Mouse (Mus musculus) right cerebral cortex, adult 18-20 months (tissue): ENCODE measurements around the gene Slc29a1.

ENCODE experiments used
- DNase-seq: peaks from one replicate; pipeline ENCODE4 v3.0.0; 2022; ENCODE audit warnings: mixed read lengths

Slc29a1 gene

DNA sequence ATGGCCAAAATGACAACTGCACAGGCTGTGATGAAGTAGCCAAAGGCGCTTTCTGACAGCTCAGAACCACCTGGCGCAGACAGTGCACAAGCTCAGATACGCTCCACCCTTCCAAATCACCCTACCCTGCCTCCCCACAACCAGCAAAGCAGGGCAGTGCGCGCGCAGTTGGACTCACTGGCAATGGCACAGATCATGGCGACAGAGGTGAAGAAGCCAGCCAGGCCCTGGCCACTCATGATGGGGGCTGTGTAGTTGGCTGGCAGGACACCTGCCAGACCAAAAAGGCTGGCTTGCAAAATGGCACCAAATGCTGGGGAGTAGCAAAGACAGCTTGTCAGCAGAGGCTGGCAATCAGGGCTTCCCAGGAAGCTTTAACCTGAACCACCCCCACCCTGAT is 10.2 kb downstream of the Slc29a1 start:
- no peak for DNase-seq

DNA sequence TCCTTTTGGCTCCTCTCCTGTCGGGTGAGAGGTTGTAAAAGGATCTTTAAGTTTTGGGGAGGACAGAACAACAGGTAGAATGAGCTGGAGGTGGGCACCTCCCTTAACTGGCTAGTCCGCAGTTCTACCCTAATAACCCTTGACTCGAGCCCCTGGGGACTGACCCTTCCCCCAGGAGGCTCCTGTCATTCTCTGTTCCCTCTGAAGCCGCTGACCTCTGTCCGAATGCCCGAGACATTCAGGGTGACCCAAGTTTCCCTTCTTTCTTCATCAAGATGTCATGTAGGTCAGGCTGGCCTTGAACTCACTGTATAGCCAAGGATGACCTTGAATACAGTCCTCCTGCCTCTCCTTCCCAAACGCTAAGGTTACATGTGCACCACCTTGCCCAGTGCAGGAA is 11.0 kb downstream of the Slc29a1 start:
- DNase-seq: no peak

DNA sequence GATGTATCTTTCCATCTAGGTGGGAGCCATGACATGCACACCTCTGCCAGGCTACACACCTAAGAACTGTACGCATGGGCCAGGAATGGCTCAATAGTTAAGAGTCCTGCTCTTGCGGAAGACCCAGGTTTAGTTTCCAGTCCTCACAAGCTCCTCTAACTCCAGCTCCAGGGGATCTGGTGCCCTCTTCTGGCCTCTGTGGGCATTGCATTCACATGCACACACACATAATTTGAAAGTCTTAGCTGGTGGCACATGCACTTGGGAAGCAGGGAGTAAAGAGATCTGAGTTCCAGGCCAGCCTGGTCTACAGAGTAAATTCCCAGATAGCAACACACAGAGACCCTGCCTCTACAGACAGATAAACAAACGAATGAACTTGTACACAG is 13.0 kb downstream of the Slc29a1 start:
- no peak for DNase-seq

DNA sequence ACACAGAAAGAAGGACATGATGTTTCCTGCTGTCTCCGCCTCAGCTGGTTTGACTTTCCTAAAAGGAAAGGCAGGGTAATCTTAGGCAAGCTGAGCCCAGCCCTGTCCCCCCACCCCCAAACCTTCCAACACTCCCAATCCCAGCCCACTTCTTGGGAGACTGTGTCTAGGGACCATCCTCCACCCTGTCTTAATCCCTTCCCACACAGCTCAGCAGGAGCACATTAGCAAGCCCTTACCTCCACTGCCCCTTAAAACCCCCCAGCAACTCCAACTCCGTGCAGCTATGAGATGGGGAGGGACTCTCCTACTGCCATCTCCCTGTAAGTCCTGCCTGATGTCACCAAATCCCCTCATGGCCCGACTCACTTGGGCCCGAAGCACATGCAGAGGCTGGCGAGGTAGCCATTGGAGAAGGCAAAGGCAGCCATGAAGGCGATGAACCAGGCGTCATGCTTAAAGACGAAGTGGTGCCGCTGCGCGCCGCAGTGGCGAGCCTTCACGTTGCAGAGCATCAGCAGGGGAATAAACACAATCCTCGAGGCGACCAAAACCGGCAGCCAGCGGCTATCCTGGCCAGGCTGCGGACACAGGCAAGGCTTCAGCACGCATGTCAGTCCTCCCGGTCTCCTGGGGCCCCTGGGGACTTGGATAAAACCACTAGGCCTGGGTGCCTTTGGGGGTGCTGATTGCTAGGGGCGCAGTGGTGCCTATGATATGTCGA is 13.5 kb downstream of the Slc29a1 start:
- DNase-seq: no peak

DNA sequence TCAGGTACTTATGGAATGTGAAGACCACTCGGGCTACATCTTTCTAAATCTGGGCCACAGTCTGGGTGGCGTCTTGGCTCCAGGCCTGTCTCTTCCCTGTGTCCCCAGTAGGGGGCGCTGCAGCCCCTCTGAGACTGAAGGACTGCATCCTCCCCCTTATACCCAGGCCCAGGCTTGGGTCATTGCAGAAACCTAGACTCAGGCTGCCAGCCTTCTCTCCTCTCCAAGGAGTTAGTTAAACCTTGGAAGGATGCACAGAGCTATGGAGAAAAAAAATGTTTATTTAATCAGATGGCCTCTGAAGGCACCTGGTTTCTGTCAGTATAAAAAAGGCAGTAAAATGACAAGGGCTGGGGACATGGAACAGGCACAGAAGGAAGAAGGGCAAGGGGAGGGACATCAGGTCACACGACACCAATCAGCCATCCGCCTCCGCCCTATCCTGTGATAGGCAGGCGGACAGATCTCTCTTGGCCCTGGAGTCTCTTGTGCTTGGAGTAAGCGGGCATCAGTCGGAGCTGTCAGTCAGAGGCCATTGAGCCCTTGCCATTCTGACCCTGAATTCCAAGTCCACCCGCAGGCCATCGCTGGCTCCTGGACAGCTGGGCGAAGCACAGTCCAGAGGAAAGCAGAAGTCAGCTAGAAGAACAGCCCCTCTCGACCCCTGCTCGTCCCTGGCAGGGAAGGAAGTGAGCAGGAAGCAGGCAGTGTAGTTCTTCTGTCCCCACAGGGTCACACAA is 14.3 kb downstream of the Slc29a1 start:
- DNase-seq: peak; percentile 69

DNA sequence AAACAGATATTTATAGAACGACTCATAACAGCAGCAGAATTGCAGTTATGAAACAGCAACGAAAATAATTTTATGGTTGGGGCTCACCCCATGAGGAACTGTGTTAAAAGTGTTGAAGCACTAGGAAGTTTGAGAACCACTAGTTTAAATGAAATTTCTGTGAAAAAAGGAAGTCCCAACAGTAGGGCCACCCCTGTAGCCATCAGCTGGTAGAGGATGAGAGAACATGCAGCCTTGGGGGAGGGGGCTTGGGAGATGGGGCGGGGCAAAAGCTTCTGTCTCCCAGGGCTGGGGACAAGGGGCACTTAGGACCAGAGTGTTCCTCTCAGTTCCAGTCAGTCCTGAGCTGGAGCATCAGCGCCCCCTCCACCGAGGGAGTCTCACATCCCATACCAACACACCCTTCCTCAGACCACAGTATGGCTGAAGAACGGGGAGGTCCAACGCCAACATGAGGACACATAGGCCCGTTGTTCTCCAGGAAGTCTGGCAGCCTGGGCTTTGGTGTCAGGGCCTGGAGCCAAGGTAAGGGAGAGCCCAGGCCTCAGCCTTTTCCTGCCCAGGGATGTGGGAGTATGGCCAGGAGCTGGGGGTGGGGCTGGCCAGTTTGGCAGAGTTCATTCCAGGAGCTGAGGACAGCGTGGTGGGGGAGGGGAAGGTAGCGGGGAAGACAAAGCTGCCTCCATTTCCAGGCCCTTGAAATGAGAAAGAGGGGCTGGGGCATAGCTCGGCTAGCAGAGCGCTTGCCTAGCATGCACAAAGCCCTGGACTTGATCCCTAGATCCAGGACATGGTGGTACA is 15.1 kb downstream of the Slc29a1 start:
- peak; percentile 70 for DNase-seq

DNA sequence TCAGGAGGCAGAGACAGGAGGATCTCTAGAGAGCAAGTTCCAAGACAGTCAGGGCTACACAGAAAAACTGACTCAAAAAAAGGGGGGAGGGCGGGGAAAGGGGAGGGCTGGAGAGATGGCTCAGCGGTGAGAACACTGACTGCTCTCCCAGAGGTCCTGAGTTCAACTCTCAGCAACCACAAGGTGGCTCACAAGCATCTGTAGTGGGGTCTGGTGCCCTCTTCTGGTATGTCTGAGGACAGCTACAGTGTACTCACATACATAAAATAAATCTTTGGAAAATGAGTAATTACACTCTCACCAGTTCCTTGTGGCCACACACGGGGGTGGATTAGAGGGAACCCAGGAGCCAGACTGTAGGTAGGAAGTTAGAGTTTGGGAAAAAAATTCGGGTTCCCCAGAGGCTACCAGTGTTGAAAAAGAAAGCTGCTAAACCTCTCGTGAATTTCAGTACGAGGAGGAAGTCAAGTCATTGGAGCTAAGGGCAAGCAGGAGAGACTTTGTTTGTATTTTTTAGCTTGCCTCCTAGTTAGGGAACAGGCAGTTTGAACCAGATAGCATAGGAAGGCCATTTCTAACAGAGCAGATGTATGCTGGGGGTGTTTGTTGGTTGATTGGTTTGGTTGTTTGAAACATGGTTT is 16.6 kb downstream of the Slc29a1 start:
- no peak for DNase-seq

DNA sequence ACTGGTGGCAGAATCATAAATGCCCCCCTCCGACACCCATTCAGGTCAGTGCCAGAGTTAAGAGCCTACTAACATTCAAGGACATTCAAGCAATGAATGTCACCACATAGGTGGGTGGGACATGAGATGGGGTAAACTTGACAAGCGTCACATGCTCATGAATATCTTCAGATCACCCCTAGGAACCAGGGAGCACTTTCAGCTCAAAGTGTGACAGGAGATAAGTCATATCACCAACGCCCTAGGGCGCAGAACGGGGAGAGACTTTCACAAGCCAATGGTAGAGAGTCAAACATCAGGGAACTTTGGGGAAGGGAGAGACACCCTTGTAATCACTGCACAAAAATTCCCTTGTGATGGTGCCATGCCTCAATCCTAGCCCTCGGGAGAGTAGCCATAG is 17.2 kb downstream of the Slc29a1 start:
- no peak for DNase-seq

DNA sequence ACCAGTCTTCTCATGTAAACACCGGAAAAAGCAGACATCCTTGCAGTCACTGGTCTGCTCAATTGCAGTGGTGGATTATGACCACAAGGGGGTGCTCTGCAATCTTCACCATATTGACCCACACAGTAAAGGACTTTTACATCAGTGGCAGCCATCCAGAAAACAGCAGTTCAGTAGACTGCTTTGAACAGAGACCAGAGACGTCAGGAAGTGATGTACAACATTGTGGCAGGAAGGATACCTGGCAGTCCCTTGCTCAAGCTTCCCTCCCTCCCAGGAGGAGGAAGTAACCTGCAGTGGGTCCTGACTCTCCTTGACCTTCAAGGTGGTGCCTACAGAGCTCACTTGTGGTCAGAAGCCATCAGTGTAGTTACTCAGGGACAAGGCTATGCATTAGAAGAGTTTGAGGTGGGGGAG is 17.8 kb downstream of the Slc29a1 start:
- DNase-seq: peak; percentile 54

DNA sequence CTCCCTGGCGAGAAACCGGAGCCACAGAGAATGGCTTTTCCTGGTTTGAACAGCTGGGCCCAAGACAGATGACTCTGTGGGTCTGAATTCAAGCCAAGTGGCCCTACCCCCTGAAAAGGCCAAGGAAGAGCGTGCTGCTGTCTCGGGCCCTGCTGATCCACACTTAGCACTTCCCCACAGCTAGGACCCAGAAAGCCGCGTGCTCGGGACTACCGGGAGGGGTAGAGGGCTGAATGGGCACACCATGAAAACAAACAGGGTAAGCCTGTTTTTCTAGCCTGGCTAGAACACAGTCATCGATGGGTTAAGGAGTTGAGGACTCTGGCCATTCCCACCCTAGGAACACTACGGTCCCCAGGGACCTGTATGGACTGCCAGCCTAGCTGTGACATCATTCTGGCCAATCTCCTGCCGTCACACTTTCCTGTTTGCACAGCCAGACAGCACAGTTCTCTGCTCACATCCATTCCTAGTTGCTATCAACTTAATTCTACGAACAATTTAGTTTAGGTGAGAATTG is 18.4 kb downstream of the Slc29a1 start:
- DNase-seq: no peak

DNA sequence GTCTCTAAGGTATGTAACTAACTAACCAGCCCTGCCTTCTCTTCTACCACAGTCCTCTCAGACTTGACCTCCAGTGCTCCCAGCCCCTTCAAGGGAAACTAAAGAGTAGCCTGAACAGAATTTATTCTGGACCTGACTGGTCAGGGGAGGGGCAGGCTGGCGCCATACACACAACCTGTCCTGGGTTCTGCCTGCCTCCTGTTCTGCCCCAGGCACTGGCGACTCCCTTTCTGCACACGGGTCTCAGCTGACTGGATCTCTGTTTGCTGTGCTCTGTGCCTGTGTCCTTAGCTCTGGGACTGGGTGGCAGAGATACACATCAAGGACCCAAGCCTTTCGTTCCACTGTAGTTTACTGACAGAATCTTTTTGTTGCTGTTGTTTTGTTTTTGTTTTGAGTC is 19.9 kb downstream of the Slc29a1 start:
- DNase-seq: no peak

DNA sequence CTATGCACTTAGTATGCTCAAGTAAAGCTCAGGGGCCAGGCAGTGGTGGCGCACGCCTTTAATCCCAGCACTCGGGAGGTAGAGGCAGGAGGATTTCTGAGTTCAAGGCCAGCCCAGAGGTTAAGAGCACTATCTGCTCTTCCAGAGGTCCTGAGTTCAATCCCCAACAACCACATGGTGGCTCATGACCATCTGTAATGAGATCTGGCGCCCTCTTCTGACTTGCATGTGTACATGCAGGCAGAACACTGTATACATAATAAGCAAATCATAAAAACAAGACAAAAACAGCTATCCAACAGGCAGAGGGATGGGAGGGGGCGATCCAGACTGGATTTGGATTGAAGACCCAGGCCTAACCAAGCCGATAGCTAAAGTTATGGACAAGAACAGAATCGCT is 20.6 kb downstream of the Slc29a1 start:
- DNase-seq: no peak

DNA sequence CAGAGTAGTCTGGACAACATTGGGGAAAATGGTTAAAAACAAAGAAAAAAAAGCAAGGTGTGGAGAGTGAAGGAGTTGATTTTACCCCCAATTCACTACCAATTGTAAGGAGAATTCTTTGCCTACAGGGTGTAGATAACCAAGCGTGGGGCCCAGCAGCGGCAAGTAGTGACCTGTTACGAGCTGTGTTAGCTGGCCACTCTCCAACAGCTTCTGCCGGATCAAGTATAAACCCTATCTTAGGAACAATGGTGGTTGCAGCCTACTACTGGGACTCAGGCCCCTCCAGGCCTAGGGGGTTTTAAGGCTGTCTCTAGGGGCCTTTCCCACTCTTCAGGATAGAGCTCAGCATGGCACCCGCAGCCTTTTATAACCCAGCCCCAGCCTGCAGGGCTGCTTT is 21.2 kb downstream of the Slc29a1 start:
- DNase-seq: no peak

DNA sequence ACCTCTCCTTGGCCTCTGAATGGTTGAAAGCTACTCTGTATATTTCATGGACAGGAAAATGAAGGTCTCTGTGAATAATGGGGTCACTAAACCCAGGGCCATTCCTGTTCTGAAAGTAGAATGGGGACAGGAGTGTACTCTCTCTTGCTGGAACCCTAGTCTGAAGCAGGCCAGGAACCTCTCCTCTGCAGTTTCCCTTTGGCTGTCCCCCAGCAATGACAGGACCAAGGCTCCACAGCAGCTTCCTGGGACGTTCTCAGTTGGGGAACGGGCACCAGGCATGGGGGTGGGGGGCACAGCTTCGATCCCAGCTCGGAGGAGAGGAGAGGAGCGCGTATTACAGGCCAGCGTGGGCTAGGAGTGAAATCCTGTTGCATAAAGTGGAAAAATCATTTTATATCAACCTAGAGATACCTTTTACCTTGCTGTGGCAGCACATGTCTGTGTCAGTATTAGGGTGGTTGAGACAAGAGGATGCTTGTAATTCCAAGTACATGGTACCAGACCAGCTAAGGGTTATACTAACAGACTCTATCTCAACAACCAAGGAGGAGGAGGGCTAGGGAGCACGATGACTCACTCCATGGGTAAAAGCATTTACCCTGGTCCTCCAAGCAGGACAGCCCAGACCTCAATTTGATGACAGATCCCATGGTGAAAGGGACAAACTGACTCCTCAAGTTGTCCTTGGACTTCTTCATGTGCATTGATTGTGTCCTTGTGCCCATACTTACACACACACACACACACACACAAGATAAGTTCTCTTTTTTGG is 24.1 kb downstream of the Slc29a1 start:
- DNase-seq: no peak

DNA sequence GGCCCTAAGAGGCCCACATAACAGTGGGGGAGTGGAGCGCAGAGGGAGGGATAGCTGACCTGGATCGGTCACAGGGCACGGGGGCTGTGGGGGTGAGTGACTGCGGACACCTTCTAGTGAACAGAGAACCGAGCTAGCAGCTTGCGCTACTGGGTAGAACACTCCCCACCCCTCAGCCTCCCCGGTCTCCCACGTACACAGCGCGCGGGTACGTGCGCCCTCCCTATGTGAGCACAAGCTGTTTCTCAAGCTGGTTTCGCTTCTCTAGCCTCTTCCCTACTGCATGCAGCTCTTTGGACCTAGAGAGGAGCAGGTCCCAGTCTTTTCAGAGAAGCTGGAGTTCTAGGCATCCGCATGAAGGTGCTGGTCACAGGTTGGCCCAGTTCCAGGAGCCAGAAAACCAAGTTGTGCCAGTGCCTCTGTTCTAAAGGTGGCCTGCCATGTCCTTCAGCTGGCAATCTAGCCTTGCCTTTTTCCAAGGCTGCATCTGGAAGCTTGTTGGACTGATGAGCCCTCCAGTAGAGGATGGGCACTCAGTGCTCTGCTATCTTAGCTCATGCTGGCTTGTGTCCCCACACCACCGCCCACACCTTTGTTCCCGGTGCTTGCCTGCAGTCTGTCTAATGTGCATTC is 25.2 kb downstream of the Slc29a1 start:
- peak; percentile 87 for DNase-seq

DNA sequence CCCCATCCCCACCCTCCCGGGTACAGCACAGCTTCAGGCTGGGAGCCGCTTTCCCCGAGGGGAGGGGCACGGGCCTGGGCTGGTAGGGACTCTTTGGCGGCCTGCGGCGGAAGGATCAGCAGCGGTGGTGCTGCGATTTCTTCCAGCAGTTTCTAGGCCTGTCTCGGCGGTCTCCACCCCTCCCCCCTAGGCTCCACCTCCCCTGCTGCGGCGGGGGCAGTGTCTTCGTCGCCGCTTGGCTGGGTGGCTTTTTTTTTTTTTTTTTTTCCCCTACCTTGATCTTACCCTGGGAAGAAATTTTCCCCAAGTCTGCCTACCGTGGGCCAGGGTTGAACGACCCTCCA is 25.7 kb downstream of the Slc29a1 start:
- peak; percentile 96 for DNase-seq

DNA sequence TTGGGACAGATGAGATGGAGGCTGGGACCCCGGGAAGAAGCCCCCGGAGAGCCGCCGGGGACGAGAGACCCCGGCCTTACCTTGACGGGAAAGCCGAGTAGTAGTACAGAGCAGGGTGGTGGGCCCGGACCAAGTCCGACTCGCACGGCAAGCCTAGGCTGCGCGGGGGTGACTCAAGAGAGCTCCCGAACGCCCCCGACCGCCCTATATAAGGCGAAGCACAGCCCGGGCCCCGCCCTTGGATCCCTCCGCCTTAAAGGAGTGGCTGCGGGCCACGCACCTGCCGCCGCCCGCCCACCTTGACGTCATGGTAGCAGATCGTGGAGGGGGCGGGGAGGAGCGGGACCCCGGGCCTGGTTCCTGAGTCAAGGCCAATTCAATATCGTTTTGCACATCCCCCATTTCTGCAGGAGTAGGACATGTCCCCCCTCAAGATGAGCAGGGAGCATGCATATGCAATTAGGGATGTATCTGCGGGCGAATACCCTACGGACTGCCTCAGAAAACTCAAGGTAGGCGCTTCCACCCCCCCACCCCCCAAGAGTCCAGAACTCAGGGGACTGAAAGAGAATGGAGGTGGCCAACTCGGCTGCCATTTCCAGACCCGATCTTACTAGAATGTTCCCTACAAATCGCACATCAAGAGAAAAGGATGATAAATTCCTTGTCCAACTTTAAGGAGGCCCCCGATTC is 26.2 kb downstream of the Slc29a1 start, which contains the start of gene Hsp90ab1:
Hsp90ab1 (minus strand) TSS at position 185 of the 693 bp plus-strand sequence.
- DNase-seq: peak; percentile 99

DNA sequence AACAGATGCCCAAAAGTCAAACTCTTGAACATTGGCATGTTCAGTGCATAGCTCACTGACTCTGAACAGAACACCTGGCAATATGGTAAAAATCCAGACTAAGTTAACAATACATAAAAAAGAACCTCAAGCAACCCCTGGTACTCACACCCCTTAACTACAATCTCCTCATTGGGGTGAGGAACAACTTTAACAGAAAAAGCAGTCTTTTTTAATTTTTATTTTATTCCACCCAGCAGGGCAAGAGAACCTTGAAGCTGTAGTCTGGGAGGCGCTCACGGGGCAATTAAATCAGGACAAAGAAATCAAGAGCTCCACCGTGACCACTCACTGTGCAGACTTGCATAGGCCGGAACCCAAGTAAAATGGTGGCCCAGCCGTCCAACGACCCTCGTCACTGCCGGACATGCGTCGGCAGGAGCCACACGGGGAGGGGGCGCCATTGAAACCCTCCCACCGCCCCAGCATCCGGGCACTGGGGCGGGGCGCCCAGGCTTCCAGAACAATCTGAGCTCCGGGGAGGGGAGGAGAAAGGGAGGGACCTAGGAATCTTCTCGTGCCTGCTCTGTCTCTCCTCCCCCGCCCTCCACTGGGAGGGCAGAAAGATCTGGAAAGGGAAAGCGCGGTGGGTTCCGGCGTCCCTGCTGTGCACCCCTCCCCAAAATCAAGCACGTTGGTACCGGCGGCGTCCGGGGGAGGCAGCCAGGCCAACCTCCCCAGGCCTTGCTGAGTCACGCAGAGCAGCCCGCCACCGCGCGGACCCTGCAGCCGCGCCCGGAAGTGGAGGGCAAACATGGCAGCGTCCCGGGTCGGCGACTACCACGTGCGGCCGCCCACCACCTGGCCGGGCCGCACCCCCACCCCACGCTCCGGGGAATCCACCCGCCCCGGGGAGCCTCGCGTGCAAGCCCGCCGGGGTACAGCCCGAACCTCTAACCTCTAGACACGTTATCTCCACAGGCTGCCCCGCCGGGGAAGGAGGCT is 27.0 kb downstream of the Slc29a1 start:
- DNase-seq: peak; percentile 76

DNA sequence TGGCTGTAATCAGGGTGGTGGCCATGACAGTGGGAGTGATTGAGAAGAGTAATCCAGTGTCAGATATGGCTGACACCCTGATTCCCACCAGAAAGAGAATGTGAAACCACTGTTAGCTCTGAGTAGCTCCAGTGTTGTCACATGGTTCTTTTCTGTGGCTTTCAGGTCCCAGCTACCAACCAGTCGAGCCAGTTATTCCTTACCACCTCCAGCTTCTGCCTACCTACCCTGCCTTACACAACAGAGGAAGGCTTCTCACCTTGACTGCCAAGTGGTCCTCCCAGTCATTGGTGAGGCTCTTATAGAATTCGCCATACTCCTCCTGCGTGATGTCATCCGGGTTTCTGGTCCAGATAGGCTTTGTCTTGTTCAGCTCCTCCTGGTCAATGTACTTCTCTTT is 29.4 kb downstream of the Slc29a1 start:
- no peak for DNase-seq

DNA sequence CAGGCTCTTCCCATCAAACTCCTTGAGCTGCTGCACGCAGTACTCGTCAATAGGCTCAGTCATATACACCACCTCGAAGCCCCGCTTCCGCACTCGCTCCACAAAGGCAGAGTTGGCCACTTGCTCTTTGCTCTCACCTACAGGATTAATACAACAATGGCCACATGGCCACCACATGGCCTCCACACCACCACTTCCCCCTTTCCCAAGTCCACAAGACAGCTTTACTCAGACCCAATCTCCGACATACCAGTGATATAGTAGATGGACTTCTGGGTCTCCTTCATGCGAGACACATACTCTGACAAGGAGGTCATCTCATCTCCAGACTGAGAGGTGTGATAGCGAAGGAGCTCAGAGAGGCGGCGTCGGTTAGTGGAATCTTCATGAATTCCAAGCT is 30.4 kb downstream of the Slc29a1 start:
- no peak for DNase-seq
